Mouse (Mus musculus): ENCODE measurements around the gene Gm10837.
"Not testable (repeated sequence)": the region's sequence is repeated elsewhere in the genome, so short reads cannot be mapped to it uniquely, and the experiment has no call there.

Gm10837 gene

GRCm38 (mm10) chr14:122490441-122491328 is at the start of gene Gm10837:
TSS of gene Gm10837 (plus strand) at chr14:122490586.
- in situ Hi-C loops (cut with MboI, MseI): loop anchor here (10.0 kb wide), 1 partner anchor 384 kb away; no protein-coding TSS in a partner anchor

GRCm38 (mm10) chr14:122449601-122450495 is 40.5 kb upstream of the Gm10837 start:
- in situ Hi-C loops (cut with MboI, MseI): no loop called here

GRCm38 (mm10) chr14:122450496-122451382 is 39.6 kb upstream of the Gm10837 start, which contains the start of gene Gm5089:
TSS of gene Gm5089 (minus strand) at chr14:122451115.
- in situ Hi-C loops (cut with MboI, MseI): no loop called here

- in situ Hi-C loops (cut with MboI, MseI): no loop called here
Measured at GRCm38 (mm10) chr14:122451551-122452145, 38.7 kb upstream of the Gm10837 start.

- in situ Hi-C loops (cut with MboI, MseI): no loop called here
Measured at GRCm38 (mm10) chr14:122452701-122453387, 37.5 kb upstream of the Gm10837 start.

- in situ Hi-C loops (cut with MboI, MseI): no loop called here
Measured at GRCm38 (mm10) chr14:122453388-122453995, 36.9 kb upstream of the Gm10837 start.

GRCm38 (mm10) chr14:122453996-122454738 is 36.2 kb upstream of the Gm10837 start:
- in situ Hi-C loops (cut with MboI, MseI): no loop called here

GRCm38 (mm10) chr14:122454901-122455561 is 35.4 kb upstream of the Gm10837 start:
- in situ Hi-C loops (cut with MboI, MseI): no loop called here

GRCm38 (mm10) chr14:122455562-122455958 is 34.8 kb upstream of the Gm10837 start:
- in situ Hi-C loops (cut with MboI, MseI): no loop called here

GRCm38 (mm10) chr14:122459332-122459731 is 31.1 kb upstream of the Gm10837 start:
- in situ Hi-C loops (cut with MboI, MseI): not testable (repeated sequence)

GRCm38 (mm10) chr14:122459776-122460175 is 30.6 kb upstream of the Gm10837 start:
- in situ Hi-C loops (cut with MboI, MseI): no loop called here

- in situ Hi-C loops (cut with MboI, MseI): no loop called here
Measured at GRCm38 (mm10) chr14:122460226-122460625, 30.2 kb upstream of the Gm10837 start.

- in situ Hi-C loops (cut with MboI, MseI): no loop called here
Measured at GRCm38 (mm10) chr14:122461500-122461899, 28.9 kb upstream of the Gm10837 start.

- in situ Hi-C loops (cut with MboI, MseI): no loop called here
Measured at GRCm38 (mm10) chr14:122461966-122462365, 28.4 kb upstream of the Gm10837 start.

- in situ Hi-C loops (cut with MboI, MseI): no loop called here
Measured at GRCm38 (mm10) chr14:122462689-122463079, 27.7 kb upstream of the Gm10837 start.

GRCm38 (mm10) chr14:122463080-122463691 is 27.2 kb upstream of the Gm10837 start:
- in situ Hi-C loops (cut with MboI, MseI): no loop called here

GRCm38 (mm10) chr14:122463734-122464341 is 26.5 kb upstream of the Gm10837 start:
- in situ Hi-C loops (cut with MboI, MseI): not testable (repeated sequence)

- in situ Hi-C loops (cut with MboI, MseI): no loop called here
Measured at GRCm38 (mm10) chr14:122464351-122464762, 26.0 kb upstream of the Gm10837 start.
